Mouse (Mus musculus): ENCODE measurements at regions not wholly inside any gene's neighbourhood (a gene's known extent, or its start where the extent isn't known, plus 50 kb on each side); places are given as distances from the start of the nearest gene placed in this dataset.

DNA sequence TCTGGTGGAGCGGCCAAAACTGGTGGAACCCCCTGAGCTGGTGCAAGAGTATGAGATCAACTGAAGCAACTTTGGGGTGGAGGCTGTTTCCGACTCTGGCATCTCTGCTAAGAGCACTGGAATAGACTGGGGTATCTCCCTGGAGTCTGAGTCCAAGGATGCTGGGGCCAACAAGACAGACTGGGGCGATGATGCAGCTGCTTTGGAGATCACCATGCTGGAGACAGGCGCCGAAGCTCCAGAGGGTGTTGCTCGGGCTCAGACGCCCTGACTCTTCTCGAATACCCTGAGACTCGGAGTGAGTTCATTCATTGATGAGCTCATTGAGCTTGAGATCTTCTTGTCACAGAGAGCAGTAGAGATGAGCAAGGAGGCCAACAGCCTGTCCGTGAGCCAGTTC is 194.6 kb upstream of the Hsf2 start:
- TF ChIP-seq CTCF (IDR thresholded peaks at IDR 0.05; ENCODE audit: borderline replicate concordance, insufficient read depth, low read depth, low read length) (no peak), POLR2A (IDR thresholded peaks at IDR 0.05; ENCODE audit: borderline replicate concordance, insufficient read depth, low read length) (no peak)

Measured in cerebellum, adult 2 months (tissue).